Mouse (Mus musculus): ENCODE measurements around the gene Atg4d.

DNA sequence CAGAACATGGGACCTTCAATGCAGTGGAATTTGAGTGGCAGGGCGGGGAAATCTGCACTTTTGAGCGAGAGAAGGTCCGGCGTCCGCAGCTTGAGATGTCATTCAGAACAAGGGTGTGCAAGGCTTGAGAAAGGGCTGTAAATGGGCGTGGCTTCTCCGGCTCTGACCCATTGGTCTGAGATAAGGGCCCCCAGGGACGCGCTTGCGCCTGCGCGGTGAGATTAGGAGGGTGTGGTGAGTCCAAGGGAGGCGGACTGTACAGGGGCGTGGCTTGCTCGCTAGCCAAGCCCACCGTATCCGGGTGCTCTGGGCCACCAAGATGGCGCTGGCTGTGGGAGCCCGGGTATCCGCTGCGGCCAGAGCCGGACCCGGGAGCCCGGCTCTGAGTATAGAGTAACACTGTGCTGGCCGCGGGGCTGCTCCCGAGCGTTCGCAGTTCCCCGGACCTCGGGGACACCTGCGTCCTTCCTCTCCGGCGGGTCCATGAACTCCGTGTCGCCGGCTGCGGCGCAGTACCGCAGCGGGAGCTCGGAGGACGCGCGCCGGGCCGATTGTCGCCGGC, at the start of gene Atg4d:
- TF ChIP-seq POLR2A (IDR thresholded peaks at IDR 0.05; ENCODE audit: control insufficient read depth, low read depth, low read length) (peak; percentile 86), CTCF (IDR thresholded peaks at IDR 0.05; ENCODE audit: control insufficient read depth, insufficient read depth, insufficient replicate concordance, low read depth, low read length) (no peak)
